Mouse (Mus musculus) CH12.LX (cell line): ENCODE results near the gene Il16. TPM values are rescaled to one million over a fixed set of nuclear protein-coding genes. Genes with fewer than 3 reads are reported as not detected.

Experiments used
- DNase-seq: peaks from one replicate; pipeline ENCODE4 v3.0.0-alpha.2; 2013; ENCODE audit errors: extremely low read depth
- H3K27ac ChIP-seq: 2 replicates; pipeline ENCODE4 v1.5.1; 2012; ENCODE audit warnings: low read depth, mild to moderate bottlenecking, control low read depth, moderate library complexity; ENCODE audit not compliant: insufficient read depth
- H3K27me3 ChIP-seq: replicated peaks from 2 replicates; pipeline ENCODE3; 2012; ENCODE audit warnings: inconsistent platforms
- H3K36me3 ChIP-seq, 2 experiments: replicated peaks in 1 of 2; 2 replicates each; pipeline versions ENCODE3 to v1.6.1; 2012; ENCODE audit warnings: inconsistent platforms in 1 of 2, low read length in 1 of 2, mild to moderate bottlenecking in 1 of 2, mixed read lengths in 1 of 2, moderate library complexity in 1 of 2; ENCODE audit not compliant: control insufficient read depth in 1 of 2, insufficient read depth in 1 of 2
- H3K4me1 ChIP-seq, 2 experiments: 2 replicates each; pipeline ENCODE4 v1.6.1; 2012; ENCODE audit warnings: inconsistent platforms in 1 of 2, moderate library complexity in 1 of 2; ENCODE audit not compliant: insufficient read depth in 2 of 2, control insufficient read depth in 1 of 2
- H3K4me2 ChIP-seq: 2 replicates; pipeline ENCODE4 v1.6.1; 2012; ENCODE audit warnings: low read depth, mild to moderate bottlenecking, control low read depth; ENCODE audit not compliant: poor library complexity, insufficient read depth, severe bottlenecking
- H3K4me3 ChIP-seq, 3 experiments: fragments of 150-350 bp in 1 of 3; sonication (generic) in 1 of 3; replicated peaks in 1 of 3; 2 replicates each; pipeline versions ENCODE3 to v1.5.1; 2011 to 2012; ENCODE audit warnings: low read depth in 2 of 3, low read length in 2 of 3, mild to moderate bottlenecking in 2 of 3, moderate library complexity in 2 of 3, control low read depth in 1 of 3, improper control_type of control experiment in 1 of 3, inconsistent platforms in 1 of 3, mixed read lengths in 1 of 3; ENCODE audit not compliant: poor library complexity in 1 of 3
- H3K79me2 ChIP-seq: replicated peaks from 2 replicates; pipeline ENCODE4 v1.6.1; 2012; ENCODE audit warnings: mild to moderate bottlenecking, moderate library complexity; ENCODE audit not compliant: control insufficient read depth, poor library complexity, insufficient read depth, severe bottlenecking; ENCODE audit errors: extremely low read depth
- H3K9ac ChIP-seq: 2 replicates; pipeline ENCODE4 v1.6.1; 2012; ENCODE audit warnings: low read depth, mild to moderate bottlenecking, control low read depth, moderate library complexity; ENCODE audit not compliant: insufficient read depth
- H3K9me3 ChIP-seq: replicated peaks from 2 replicates; pipeline ENCODE3; 2012; ENCODE audit warnings: low read length, inconsistent platforms, mixed read lengths
- CHD1 ChIP-seq: IDR thresholded peaks from 2 replicates; pipeline ENCODE4 v1.6.1; 2012; ENCODE audit warnings: low read depth, low read length, improper control_type of control experiment, inconsistent platforms
- CHD2 ChIP-seq: IDR thresholded peaks from 2 replicates; pipeline ENCODE4 v1.6.1; 2011; ENCODE audit warnings: low read length, improper control_type of control experiment
- CTCF ChIP-seq, 2 experiments: IDR thresholded peaks in 1 of 2; conservative IDR thresholded peaks in 1 of 2; 2 replicates each; pipeline ENCODE4 v1.5.1; 2011 to 2012; ENCODE audit warnings: low read depth in 2 of 2, low read length in 2 of 2, improper control_type of control experiment in 1 of 2, inconsistent platforms in 1 of 2, mild to moderate bottlenecking in 1 of 2, moderate library complexity in 1 of 2
- E2F4 ChIP-seq: IDR thresholded peaks from 2 replicates; pipeline ENCODE4 v1.6.1; 2011; ENCODE audit warnings: low read depth, low read length, improper control_type of control experiment; ENCODE audit not compliant: insufficient replicate concordance
- ELF1 ChIP-seq: IDR thresholded peaks from 2 replicates; pipeline ENCODE4 v1.6.1; 2014; ENCODE audit warnings: low read depth, mild to moderate bottlenecking, inconsistent platforms, low read length, improper control_type of control experiment
- EP300 ChIP-seq: IDR thresholded peaks from 2 replicates; pipeline ENCODE4 v1.6.1; 2011; ENCODE audit warnings: low read length, improper control_type of control experiment
- HCFC1 ChIP-seq: IDR thresholded peaks from 2 replicates; pipeline ENCODE4 v1.6.1; 2012; ENCODE audit warnings: low read depth, mild to moderate bottlenecking, inconsistent platforms, low read length, improper control_type of control experiment
- MAFK ChIP-seq: IDR thresholded peaks from 2 replicates; pipeline ENCODE4 v1.6.1; 2011; ENCODE audit warnings: low read length, improper control_type of control experiment; ENCODE audit not compliant: insufficient replicate concordance
- NRF1 ChIP-seq: IDR thresholded peaks from 2 replicates; pipeline ENCODE4 v1.6.1; 2014; ENCODE audit warnings: low read depth, mild to moderate bottlenecking, inconsistent platforms, low read length, improper control_type of control experiment, moderate library complexity
- PAX5 ChIP-seq: IDR thresholded peaks from 2 replicates; pipeline ENCODE4 v1.6.1; 2012; ENCODE audit warnings: low read length, inconsistent platforms, mixed read lengths
- POLR2A ChIP-seq: IDR thresholded peaks from 2 replicates; pipeline ENCODE4 v1.6.1; 2011; ENCODE audit warnings: low read depth, mild to moderate bottlenecking, improper control_type of control experiment, low read length
- RAD21 ChIP-seq: IDR thresholded peaks from 2 replicates; pipeline ENCODE4 v1.6.1; 2011; ENCODE audit warnings: low read depth, mild to moderate bottlenecking, low read length, improper control_type of control experiment, moderate library complexity
- RCOR1 ChIP-seq: conservative IDR thresholded peaks from 2 replicates; pipeline ENCODE4 v1.6.1; 2012; ENCODE audit warnings: low read depth, mild to moderate bottlenecking, inconsistent platforms, low read length, improper control_type of control experiment
- SIN3A ChIP-seq: IDR thresholded peaks from 2 replicates; pipeline ENCODE4 v1.6.1; 2012; ENCODE audit warnings: low read length, improper control_type of control experiment, inconsistent platforms
- SMC3 ChIP-seq: IDR thresholded peaks from 2 replicates; pipeline ENCODE4 v1.6.1; 2011; ENCODE audit warnings: low read depth, low read length, improper control_type of control experiment
- TCF12 ChIP-seq: IDR thresholded peaks from 2 replicates; pipeline ENCODE4 v1.6.1; 2014; ENCODE audit warnings: low read depth, mild to moderate bottlenecking, inconsistent platforms, low read length, improper control_type of control experiment
- UBTF ChIP-seq: IDR thresholded peaks from 2 replicates; pipeline ENCODE4 v1.6.1; 2012; ENCODE audit warnings: low read depth, mild to moderate bottlenecking, inconsistent platforms, low read length, improper control_type of control experiment, moderate library complexity
- USF1 ChIP-seq: IDR thresholded peaks from 2 replicates; pipeline ENCODE4 v1.6.1; 2014; ENCODE audit warnings: low read depth, mild to moderate bottlenecking, inconsistent platforms, low read length, improper control_type of control experiment
- USF2 ChIP-seq: conservative IDR thresholded peaks from 2 replicates; pipeline ENCODE4 v1.6.1; 2011; ENCODE audit warnings: low read depth, low read length, improper control_type of control experiment
- ZKSCAN1 ChIP-seq: IDR thresholded peaks from 2 replicates; pipeline ENCODE4 v1.6.1; 2012; ENCODE audit warnings: low read depth, inconsistent platforms, low read length, improper control_type of control experiment, borderline replicate concordance
- dilution Hi-C: fragments of 300-500 bp; cut with MboI; formaldehyde crosslinking; loops from 2 replicates; pipeline ENCODE4 v1.14.3; 2020; ENCODE audit warnings: low sequenced_read_pairs; ENCODE audit not compliant: extremely low pct_unique_long_range_greater_than_20kb, extremely low pct_ligation_motif_present
- in situ Hi-C: fragments of 300-500 bp; cut with MboI; formaldehyde crosslinking; loops from 3 replicates; pipeline ENCODE4 v1.14.3; 2019; ENCODE audit warnings: low sequenced_read_pairs, low pct_ligation_motif_present, low pct_unique_long_range_greater_than_20kb, mixed read lengths
- polyA plus RNA-seq: library from polyadenylated mRNA; unstranded; fragments of >175 nt; gene quantifications from 2 replicates; pipeline ENCODE4 v1.2.1, GENCODE M21; 2012; ENCODE audit warnings: low read depth; ENCODE audit not compliant: insufficient read length
- total RNA-seq, 2 experiments: library from RNA; depleted of rRNA; stranded (reverse); fragments of 300-350 nt in 1 of 2; fragments of >200 nt in 1 of 2; gene quantifications; 2 replicates each; pipeline ENCODE4 v1.2.3; 2012 to 2014

Il16 gene
- total and polyA plus RNA-seq, 3 experiments, result 39.8 to 62.1 (median 55.5) TPM

DNA sequence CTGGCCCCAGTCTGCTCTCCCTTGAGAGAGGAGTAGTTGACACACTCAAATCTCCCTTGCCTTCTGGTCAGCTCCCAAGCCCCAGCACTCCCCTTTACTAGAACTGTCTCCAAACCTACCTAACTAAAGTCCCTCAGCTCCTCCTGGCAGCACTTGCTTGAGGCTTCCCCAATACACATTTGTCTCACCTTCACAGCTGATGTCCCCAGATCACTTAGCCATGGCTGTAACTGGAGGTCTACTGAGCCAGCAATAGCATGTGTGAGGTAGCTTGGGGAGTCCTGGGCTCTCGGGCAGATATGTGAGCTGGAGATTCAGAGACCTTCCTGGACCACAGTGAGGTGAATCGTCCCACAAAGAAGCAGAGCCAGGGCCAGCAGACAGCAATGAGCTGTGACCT lies 33.0 kb upstream of the Il16 start:
- TF ChIP-seq HCFC1, result no peak
- TF ChIP-seq E2F4, result no peak
- no peak for TF ChIP-seq SIN3A
- no peak for TF ChIP-seq UBTF
- TF ChIP-seq PAX5, result no peak
- TF ChIP-seq USF2, result no peak
- no peak for TF ChIP-seq ELF1
- TF ChIP-seq, all 38 proteins: peak for 0
- Histone ChIP-seq H3K27me3 (peaks cover 2% of the 10 kb centered on the region), H3K36me3 (no peaks in the 10 kb centered on the region), H3K4me1 (no peaks in the 10 kb centered on the region), H3K4me2 (no peak overlapping the region), H3K79me2 (no peaks in the 10 kb centered on the region), H3K4me3 (no peak overlapping the region), H3K27ac (no peak overlapping the region), H3K9me3 (peaks cover 6% of the 10 kb centered on the region), H3K9ac (no peak overlapping the region)
- in situ Hi-C loops, result no loop called here
- DNase-seq, result no peak
- dilution Hi-C loops, result no loop called here

GRCm38 (mm10) chr7:83774721-83775120 lies 29.2 kb upstream of the Il16 start:
- no peaks in the 10 kb centered on the region for H3K79me2 ChIP-seq
- peaks cover 2% of the 10 kb centered on the region for H3K9me3 ChIP-seq
- H3K4me3 ChIP-seq, result no peak overlapping the region
- no peak overlapping the region for H3K27ac ChIP-seq
- TF ChIP-seq RAD21 (peak; percentile 61), SMC3 (peak; percentile 68), ELF1 (no peak), CTCF (conservative IDR thresholded peaks at IDR 0.05 in 1 of 2, IDR thresholded peaks at IDR 0.05 in 1 of 2; ENCODE audit: low read depth in 2 of 2, low read length in 2 of 2) (peak; percentile 58 to 70), SIN3A (no peak)
- H3K27me3 ChIP-seq, result no peaks in the 10 kb centered on the region
- in situ Hi-C loops (no loop called here), dilution Hi-C loops (no loop called here)
- no peak overlapping the region for H3K4me2 ChIP-seq
- DNase-seq, result peak; percentile 34
- no peak overlapping the region for H3K9ac ChIP-seq
- H3K4me1 ChIP-seq, result peaks cover 0 to 6% of the 10 kb centered on the region in 2 experiments; a peak in 3 of 4 replicates
- H3K36me3 ChIP-seq, result no peaks in the 10 kb centered on the region

DNA sequence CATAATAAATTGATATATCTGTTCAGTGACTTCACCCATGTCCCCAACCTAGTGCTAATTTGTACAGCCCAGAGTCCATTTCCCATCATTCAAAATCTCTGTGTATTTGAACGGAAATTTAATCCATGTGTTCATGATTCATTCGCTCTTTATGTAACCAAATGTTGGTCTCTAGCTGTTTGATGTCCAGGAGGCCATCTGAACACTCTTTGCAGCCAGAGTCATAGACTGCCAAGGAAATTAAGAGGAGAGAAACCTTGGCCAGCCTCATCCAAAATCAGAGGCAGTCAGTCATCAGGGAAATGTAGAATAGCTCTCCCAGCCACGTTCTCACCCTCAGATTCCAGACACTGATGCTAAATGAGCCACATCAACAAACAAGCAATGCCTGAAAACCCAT lies 18.1 kb upstream of the Il16 start:
- no peaks in the 10 kb centered on the region for H3K4me1 ChIP-seq
- dilution Hi-C loops (no loop called here), in situ Hi-C loops (no loop called here)
- H3K9me3 ChIP-seq, result no peaks in the 10 kb centered on the region
- H3K4me2 ChIP-seq, result no peak overlapping the region
- no peaks in the 10 kb centered on the region for H3K36me3 ChIP-seq
- no peak overlapping the region for H3K27ac ChIP-seq
- no peak for DNase-seq
- no peak overlapping the region for H3K9ac ChIP-seq
- H3K4me3 ChIP-seq, result no peak overlapping the region
- peaks cover 3% of the 10 kb centered on the region for H3K27me3 ChIP-seq
- TF ChIP-seq ZKSCAN1 (no peak), TCF12 (no peak), HCFC1 (no peak), POLR2A (no peak), CHD1 (no peak), ELF1 (no peak), CHD2 (no peak), EP300 (no peak), USF1 (no peak), RCOR1 (no peak), NRF1 (no peak), MAFK (no peak)
- H3K79me2 ChIP-seq, result no peaks in the 10 kb centered on the region
